Mouse (Mus musculus) heart, embryonic 16.5 days (tissue): Measurements from ENCODE around the gene Lamp5. TPM values are rescaled to one million over a fixed set of nuclear protein-coding genes. Genes with fewer than 3 reads are reported as not detected.

Experiments used
- ATAC-seq: fragments of 200-750 bp; cut with Nextera tagmentation; replicated peaks from 2 replicates; pipeline ENCODE4 v1.8.0; 2017; ENCODE audit warnings: moderate number of reproducible peaks; ENCODE audit not compliant: insufficient read depth, low FRiP score; ENCODE audit errors: extremely low read depth
- H3K27ac ChIP-seq: fragments of 300-500 bp; sonication (generic); 2 replicates; pipeline ENCODE4 v1.5.1; 2014; ENCODE audit warnings: mild to moderate bottlenecking, low read length, control low read depth, moderate library complexity
- H3K27me3 ChIP-seq: fragments of 300-500 bp; sonication (generic); 2 replicates; pipeline ENCODE4 v1.6.1; 2014; ENCODE audit warnings: low read length, mixed read lengths; ENCODE audit not compliant: control insufficient read depth, insufficient read depth
- H3K36me3 ChIP-seq: fragments of 300-500 bp; sonication (generic); 2 replicates; pipeline ENCODE4 v1.6.1; 2014; ENCODE audit not compliant: control insufficient read depth, insufficient read depth
- H3K4me1 ChIP-seq: fragments of 300-500 bp; sonication (generic); 2 replicates; pipeline ENCODE4 v1.6.1; 2014; ENCODE audit warnings: low read length, mixed read lengths; ENCODE audit not compliant: control insufficient read depth, insufficient read depth
- H3K4me2 ChIP-seq: fragments of 300-500 bp; sonication (generic); 2 replicates; pipeline ENCODE4 v1.6.1; 2014; ENCODE audit warnings: low read depth, mild to moderate bottlenecking, control low read depth, low read length
- H3K4me3 ChIP-seq: fragments of 300-500 bp; sonication (generic); 2 replicates; pipeline ENCODE4 v1.5.1; 2014; ENCODE audit warnings: mild to moderate bottlenecking, control low read depth, low read length
- H3K9ac ChIP-seq: fragments of 300-500 bp; sonication (generic); 2 replicates; pipeline ENCODE4 v1.6.1; 2014; ENCODE audit warnings: low read length, control low read depth
- H3K9me3 ChIP-seq: fragments of 300-500 bp; sonication (generic); replicated peaks from 2 replicates; pipeline ENCODE4 v1.6.1; 2016; ENCODE audit warnings: low read length; ENCODE audit not compliant: control insufficient read depth
- WGBS: fragments of 180-500 bp; shearing (Covaris S2); extraction: QIAGEN DNeasy Blood & Tissue Kit; methylation state at CpG from one replicate; pipeline ENCODE4 v1.1.7; 2014; 5-methylcytosine and 5-hydroxymethylcytosine counted together
- polyA plus RNA-seq: library from polyadenylated mRNA; unstranded; fragments of >200 nt; fragmentation: Nextera tagmentation; extraction: Ambion mirVana; gene quantifications from 2 replicates; pipeline ENCODE4 v1.2.1, GENCODE M21; 2015

Lamp5 gene
- polyA plus RNA-seq = not detected in 2 replicates

DNA sequence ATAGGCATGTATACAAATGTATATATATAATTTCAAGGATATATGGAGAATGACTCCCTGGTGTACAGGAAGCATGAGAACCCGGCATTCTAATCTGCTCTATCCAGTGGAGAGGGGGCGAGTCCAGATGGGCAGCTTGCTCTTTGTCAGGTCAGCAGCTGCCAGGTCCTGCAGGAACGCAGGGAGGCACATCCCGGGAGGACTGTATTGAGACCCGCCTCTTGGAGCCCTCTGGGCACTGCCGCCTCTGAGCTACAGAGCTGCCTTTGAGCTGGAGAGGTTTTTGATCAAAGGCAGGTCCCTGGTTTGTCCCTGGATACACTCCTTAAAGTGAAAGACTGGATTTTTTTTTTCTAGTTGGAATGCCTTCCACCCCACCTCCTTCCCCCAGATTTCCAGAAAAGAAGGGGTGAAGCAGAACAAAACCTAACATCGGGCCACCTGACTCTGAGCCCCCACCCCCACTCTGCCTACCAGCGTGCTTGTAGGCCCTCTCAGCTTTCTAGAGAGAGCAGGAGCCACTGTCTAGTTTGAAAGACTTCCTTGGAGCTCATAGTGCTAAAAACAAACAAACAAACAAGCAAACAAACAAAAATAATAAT, at the start of gene Lamp5:
Lamp5 (plus strand) TSS at position 552 of the 602 bp plus-strand sequence.
- Histone ChIP-seq H3K4me3 (peak within 1 kb of the TSS; percentile 19), H3K9ac (no peak within 1 kb of the TSS), H3K4me1 (no peaks in the 10 kb centered on the region), H3K27me3 (peaks cover 10% of the 10 kb centered on the region; the same call in 1 of the 2 replicates), H3K27ac (no peak within 1 kb of the TSS), H3K9me3 (no peaks in the 10 kb centered on the region), H3K36me3 (no peaks in the 10 kb centered on the region), H3K4me2 (peak within 1 kb of the TSS; percentile 49)
- no peak for ATAC-seq
- 7% methylated on average over 8 of the region's 8 CpGs for WGBS

DNA sequence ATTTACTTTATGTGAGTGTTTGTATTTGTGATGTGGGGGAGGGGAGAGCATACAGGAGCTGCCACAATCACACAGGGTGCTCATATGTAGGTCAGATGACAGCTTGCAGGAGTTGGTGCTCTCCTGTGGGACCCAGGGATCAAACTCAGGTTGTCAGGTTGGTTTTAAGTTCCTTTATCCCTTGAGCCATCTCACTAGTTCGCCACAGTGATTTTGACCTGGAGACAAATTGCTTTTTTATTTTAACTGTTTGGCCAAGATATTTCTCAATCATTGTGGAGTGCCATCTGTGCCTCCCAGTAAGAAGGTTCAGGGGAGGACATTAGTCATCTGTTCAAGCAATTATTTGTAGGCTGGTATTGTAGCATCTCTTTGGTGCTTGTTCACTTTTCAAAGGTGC, 48.2 kb upstream of the Lamp5 start:
- 79% methylated on average over 1 of the region's 1 CpGs for WGBS
- ATAC-seq = no peak
- H3K27ac ChIP-seq = no peak overlapping the region
- H3K27me3 ChIP-seq = no peaks in the 10 kb centered on the region
- H3K9ac ChIP-seq = no peak overlapping the region
- no peaks in the 10 kb centered on the region for H3K9me3 ChIP-seq
- H3K4me2 ChIP-seq = no peak overlapping the region
- peaks cover 19% of the 10 kb centered on the region for H3K36me3 ChIP-seq
- no peak overlapping the region for H3K4me3 ChIP-seq
- H3K4me1 ChIP-seq = no peaks in the 10 kb centered on the region

DNA sequence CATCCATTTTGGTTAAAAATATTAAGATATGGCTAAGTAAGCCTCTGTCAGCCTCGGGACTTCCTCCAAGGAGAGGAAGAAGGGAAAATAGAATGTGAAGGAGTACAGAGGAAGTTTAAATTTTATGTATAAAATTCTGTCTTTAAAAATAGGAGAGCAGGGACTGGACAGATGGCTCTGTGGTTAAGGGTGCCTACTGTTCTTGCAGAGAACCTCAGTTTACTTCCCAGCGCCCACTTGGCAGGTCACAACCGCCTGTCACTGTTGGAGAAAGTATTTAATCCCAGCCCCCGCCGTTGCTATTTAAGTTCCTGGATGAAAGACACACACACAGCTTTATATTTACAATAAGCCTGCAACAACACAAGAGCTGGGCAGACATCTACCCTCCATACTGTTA, 45.8 kb upstream of the Lamp5 start:
- peaks cover 28% of the 10 kb centered on the region for H3K36me3 ChIP-seq

DNA sequence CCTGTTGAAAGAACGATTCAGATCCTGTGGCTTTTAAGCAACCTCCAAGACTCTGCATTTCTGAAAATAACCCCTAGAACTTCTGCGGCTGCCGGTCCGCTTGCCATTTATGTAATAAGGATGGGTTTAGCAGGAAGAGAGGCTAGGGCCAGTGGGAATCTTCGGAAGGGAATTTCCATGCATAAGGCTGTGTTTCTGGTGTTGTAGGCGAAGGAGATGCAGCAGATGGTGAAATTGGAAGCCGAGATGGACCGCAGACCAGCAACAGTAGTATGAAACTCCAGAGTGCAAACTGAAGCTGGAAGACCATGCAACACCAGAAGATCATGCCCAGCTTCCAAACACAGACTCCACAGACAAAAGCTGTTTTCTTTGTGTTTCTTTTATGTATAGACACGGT, 39.3 kb upstream of the Lamp5 start:
- H3K4me1 ChIP-seq = no peaks in the 10 kb centered on the region

More for the DNA sequence above, 45.8 kb upstream of the Lamp5 start:
- Histone ChIP-seq H3K9ac (no peak overlapping the region), H3K4me2 (no peak overlapping the region), H3K4me1 (no peaks in the 10 kb centered on the region), H3K9me3 (no peaks in the 10 kb centered on the region), H3K27me3 (no peaks in the 10 kb centered on the region), H3K27ac (no peak overlapping the region), H3K4me3 (no peak overlapping the region)
- 87% methylated on average over 5 of the region's 5 CpGs for WGBS
- no peak for ATAC-seq

DNA sequence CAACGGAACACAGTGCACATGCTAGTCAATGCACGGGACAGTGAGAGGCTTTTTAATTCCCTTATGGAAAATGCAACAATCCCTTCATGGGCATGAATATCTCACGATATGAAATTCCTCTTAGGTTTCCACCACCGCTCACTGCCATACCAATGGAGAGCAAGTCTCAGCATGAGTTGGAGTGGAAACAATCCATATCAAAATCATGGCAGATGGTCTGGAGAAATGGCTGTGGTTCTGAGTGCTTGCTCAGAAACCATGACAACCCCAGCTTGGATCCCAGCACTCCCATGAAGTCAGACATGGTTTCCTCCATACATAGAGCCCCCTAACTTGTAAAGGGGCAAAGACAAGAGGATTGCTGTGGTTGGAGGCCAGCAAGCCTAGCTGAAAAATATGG, 3.6 kb upstream of the Lamp5 start:
- Histone ChIP-seq H3K27ac (no peak overlapping the region), H3K36me3 (no peaks in the 10 kb centered on the region), H3K27me3 (peaks cover 10% of the 10 kb centered on the region; the same call in 1 of the 2 replicates), H3K4me2 (no peak overlapping the region), H3K9me3 (no peaks in the 10 kb centered on the region), H3K9ac (no peak overlapping the region), H3K4me1 (no peaks in the 10 kb centered on the region), H3K4me3 (no peak overlapping the region)
- WGBS = 88% methylated on average over 4 of the region's 4 CpGs
- no peak for ATAC-seq

More for the DNA sequence above, 39.3 kb upstream of the Lamp5 start:
- Histone ChIP-seq H3K9ac (no peak overlapping the region), H3K9me3 (no peaks in the 10 kb centered on the region), H3K27ac (no peak overlapping the region), H3K4me3 (no peak overlapping the region), H3K4me2 (no peak overlapping the region), H3K36me3 (peaks cover 19% of the 10 kb centered on the region), H3K27me3 (no peaks in the 10 kb centered on the region)
- WGBS = 90% methylated on average over 9 of the region's 9 CpGs
- no peak for ATAC-seq

DNA sequence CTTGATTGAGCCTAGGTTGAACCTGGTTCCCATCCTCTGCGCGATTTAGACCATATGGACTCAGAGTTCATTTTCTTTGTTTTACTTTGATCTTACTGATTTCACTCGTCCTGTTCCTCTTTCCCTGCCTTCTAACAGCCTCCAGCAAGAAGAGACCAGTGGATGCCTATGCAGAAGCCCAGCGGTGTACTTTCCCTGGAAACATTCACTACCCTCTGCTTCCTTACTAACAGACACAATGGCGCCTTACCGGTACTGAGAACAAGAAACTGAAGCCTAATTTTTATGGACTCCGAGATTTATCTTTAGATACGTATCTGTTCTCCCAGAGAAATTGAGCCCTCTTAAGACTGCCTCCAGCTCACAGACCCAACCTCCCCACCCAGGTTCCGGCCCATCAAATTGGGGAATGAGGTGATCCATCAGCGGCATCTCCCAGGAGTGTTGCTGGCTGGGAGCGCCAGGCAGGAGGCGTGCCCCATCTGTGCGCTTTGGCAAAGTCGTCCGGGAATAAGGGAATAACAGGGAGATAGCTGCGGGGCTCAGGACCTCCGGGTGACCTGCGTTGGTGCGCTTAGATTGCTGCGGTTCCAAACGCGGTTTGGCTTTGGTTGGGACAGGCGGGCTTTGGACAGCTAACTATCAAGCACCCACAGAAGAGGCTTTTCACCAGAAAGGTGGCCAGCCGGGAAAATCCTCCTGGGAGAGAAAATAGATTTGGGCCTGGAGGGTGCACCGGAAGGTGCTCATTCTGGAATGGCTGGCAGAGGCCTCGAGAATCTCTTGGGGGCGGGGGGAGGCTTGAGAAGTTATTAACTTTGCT, 1.0 kb upstream of the Lamp5 start:
- H3K4me1 ChIP-seq = no peaks in the 10 kb centered on the region
- no peaks in the 10 kb centered on the region for H3K9me3 ChIP-seq
- H3K4me3 ChIP-seq = peak overlapping the region; percentile 19
- H3K27ac ChIP-seq = no peak overlapping the region
- no peak overlapping the region for H3K9ac ChIP-seq
- ATAC-seq = no peak
- no peaks in the 10 kb centered on the region for H3K36me3 ChIP-seq
- H3K27me3 ChIP-seq = peaks cover 10% of the 10 kb centered on the region; the same call in 1 of the 2 replicates
- H3K4me2 ChIP-seq = peak overlapping the region; percentile 49
- WGBS = 18% methylated on average over 27 of the region's 27 CpGs

DNA sequence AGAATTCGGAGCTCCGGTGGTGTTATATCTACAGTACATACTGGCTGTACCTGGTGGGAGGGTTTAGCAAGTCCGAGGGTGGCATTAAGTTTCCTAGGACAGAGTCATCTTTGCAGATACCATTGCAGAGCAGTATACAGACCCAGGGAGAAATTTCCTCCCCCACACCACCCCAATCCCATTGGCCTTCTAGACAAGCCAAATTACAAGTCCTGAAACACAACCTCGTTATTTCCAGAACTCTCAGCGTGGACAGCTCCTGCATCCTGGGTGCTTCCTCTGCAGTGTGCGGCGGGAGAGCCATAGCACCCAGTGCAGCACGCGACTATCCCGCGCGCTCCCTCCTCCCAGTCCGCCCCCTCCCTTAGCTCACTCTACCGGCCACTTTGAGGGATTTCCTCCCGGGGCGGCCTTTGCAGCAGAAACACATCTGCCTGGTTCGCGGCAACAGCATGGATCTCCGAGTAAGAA, 5.9 kb downstream of the Lamp5 start:
- 6% methylated on average over 19 of the region's 19 CpGs for WGBS
- no peak overlapping the region for H3K27ac ChIP-seq
- no peak overlapping the region for H3K9ac ChIP-seq
- peaks cover 41% of the 10 kb centered on the region for H3K27me3 ChIP-seq
- no peaks in the 10 kb centered on the region for H3K4me1 ChIP-seq
- ATAC-seq = no peak
- H3K4me3 ChIP-seq = 0 out of 2 replicates have a peak overlapping the region, but pooled peaks have one; percentile 12
- H3K9me3 ChIP-seq = no peaks in the 10 kb centered on the region
- no peaks in the 10 kb centered on the region for H3K36me3 ChIP-seq
- peak overlapping the region; percentile 40 for H3K4me2 ChIP-seq

DNA sequence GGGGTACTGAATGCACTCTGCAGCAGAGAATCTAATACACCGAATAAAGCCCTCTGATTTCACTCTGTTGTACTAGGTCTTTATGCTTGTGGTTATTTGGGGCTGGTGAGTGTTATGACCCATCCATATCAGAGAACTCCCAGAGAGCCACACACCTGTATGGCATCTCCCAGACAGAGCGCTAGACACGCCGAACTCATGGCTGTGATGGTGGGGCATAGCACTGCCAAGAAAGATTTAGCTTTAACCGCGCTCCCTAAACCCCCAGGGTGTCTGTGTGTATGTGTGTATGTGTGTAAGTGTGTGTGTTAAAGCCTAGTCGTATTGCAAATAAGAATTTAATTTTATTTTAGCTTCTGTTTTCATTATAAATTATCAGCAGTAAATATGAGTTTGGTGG, 6.4 kb downstream of the Lamp5 start:
- no peak overlapping the region for H3K4me3 ChIP-seq
- peak overlapping the region; percentile 40; the same call in 1 of the 2 replicates for H3K4me2 ChIP-seq
- WGBS = 14% methylated on average over 7 of the region's 7 CpGs

More for the DNA sequence above, 6.4 kb downstream of the Lamp5 start:
- Histone ChIP-seq H3K9me3 (no peaks in the 10 kb centered on the region), H3K27ac (no peak overlapping the region), H3K27me3 (peaks cover 41% of the 10 kb centered on the region), H3K36me3 (no peaks in the 10 kb centered on the region), H3K4me1 (no peaks in the 10 kb centered on the region), H3K9ac (no peak overlapping the region)
- no peak for ATAC-seq
